Mouse (Mus musculus) liver, embryonic 16.5 days (tissue): Measurements from ENCODE around the gene Tuba1c. TPM values are rescaled to one million over a fixed set of nuclear protein-coding genes. Genes with fewer than 3 reads are reported as not detected.

Source experiments
- ATAC-seq: fragments of 200-750 bp; cut with Nextera tagmentation; 2 replicates; pipeline ENCODE4 v1.8.0; 2017; ENCODE audit warnings: low read depth, mild to moderate bottlenecking, moderate number of reproducible peaks, moderate library complexity
- H3K27ac ChIP-seq: fragments of 300-500 bp; sonication (generic); 2 replicates; pipeline ENCODE4 v1.5.1; 2014; ENCODE audit warnings: mild to moderate bottlenecking, low read length
- H3K27me3 ChIP-seq: fragments of 300-500 bp; sonication (generic); 2 replicates; pipeline ENCODE4 v1.6.1; 2014; ENCODE audit warnings: low read depth, low read length, mixed read lengths; ENCODE audit not compliant: control insufficient read depth, insufficient read depth
- H3K36me3 ChIP-seq: fragments of 300-500 bp; sonication (generic); 2 replicates; pipeline ENCODE4 v1.6.1; 2014; ENCODE audit warnings: mild to moderate bottlenecking; ENCODE audit not compliant: control insufficient read depth, insufficient read depth
- H3K4me1 ChIP-seq: fragments of 300-500 bp; sonication (generic); 2 replicates; pipeline ENCODE4 v1.6.1; 2014; ENCODE audit warnings: low read depth, low read length, mixed read lengths; ENCODE audit not compliant: control insufficient read depth
- H3K4me2 ChIP-seq: fragments of 300-500 bp; sonication (generic); 2 replicates; pipeline ENCODE4 v1.6.1; 2014; ENCODE audit warnings: low read depth, low read length, mixed read lengths
- H3K4me3 ChIP-seq: fragments of 300-500 bp; sonication (generic); 2 replicates; pipeline ENCODE4 v1.5.1; 2014; ENCODE audit warnings: low read depth, mild to moderate bottlenecking, low read length
- H3K9ac ChIP-seq: fragments of 300-500 bp; sonication (generic); 2 replicates; pipeline ENCODE4 v1.6.1; 2014; ENCODE audit warnings: low read depth, low read length
- H3K9me3 ChIP-seq: fragments of 300-500 bp; sonication (generic); replicated peaks from 2 replicates; pipeline ENCODE4 v1.6.1; 2016; ENCODE audit warnings: low read length; ENCODE audit not compliant: control insufficient read depth
- WGBS: fragments of 180-500 bp; shearing (Covaris S2); extraction: QIAGEN DNeasy Blood & Tissue Kit; methylation state at CpG from one replicate; pipeline ENCODE4 v1.1.7; 2014; ENCODE audit not compliant: insufficient replicate concordance; 5-methylcytosine and 5-hydroxymethylcytosine counted together
- polyA plus RNA-seq: library from polyadenylated mRNA; unstranded; fragments of >200 nt; fragmentation: Nextera tagmentation; extraction: Ambion mirVana; gene quantifications from 2 replicates; pipeline ENCODE4 v1.2.1, GENCODE M21; 2015

The Tuba1c gene
- polyA plus RNA-seq, result 251 and 260 TPM in 2 replicates

- Histone ChIP-seq H3K36me3 (peaks cover 16% of the 10 kb centered on the region), H3K9me3 (no peaks in the 10 kb centered on the region), H3K9ac (peak within 1 kb of the TSS; percentile 90), H3K27ac (peak within 1 kb of the TSS; percentile 96), H3K27me3 (no peaks in the 10 kb centered on the region), H3K4me3 (peak within 1 kb of the TSS; percentile 76), H3K4me1 (peaks cover 34% of the 10 kb centered on the region), H3K4me2 (peak within 1 kb of the TSS; percentile 79)
- peak; percentile 90 for ATAC-seq
- WGBS, result under 1% methylated on average over 51 of the region's 52 CpGs
These were observed at the start of gene Tuba1c for GRCm38 (mm10) chr15:99029619-99030584. Gene Tuba1c (plus strand): TSS chr15:99029891.

DNA sequence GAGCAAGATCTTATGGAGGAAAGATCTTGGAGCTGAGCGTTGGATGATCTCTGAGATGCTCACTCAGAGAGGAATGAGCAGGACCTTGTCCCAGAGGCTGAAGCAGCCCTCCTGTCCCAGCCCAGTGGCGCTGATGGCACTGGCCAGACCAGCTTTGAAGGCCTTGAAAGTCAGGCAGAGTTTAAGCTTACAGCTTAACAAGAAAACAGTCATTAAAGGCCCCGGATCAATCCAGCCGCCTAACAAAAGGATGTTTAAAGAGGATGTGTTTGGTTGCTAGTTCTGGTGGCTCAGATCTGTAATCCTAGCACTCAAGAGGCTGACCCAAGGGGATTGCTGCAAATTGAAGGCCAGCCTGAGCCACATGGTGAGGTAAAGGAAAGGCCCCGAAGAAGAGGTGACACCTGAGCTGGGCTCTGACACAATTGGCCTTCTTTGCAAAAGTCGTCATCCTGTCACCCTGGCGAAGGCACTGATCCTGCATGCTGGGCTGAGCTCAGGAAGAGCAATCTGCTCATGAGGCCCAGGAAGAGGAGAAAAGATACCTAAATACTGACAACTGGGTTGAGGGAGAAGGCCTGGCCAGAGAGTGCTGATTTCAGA, 49.6 kb upstream of the Tuba1c start:
- Histone ChIP-seq H3K4me3 (no peak overlapping the region), H3K9ac (no peak overlapping the region), H3K9me3 (no peaks in the 10 kb centered on the region), H3K4me2 (no peak overlapping the region), H3K4me1 (peaks cover 5% of the 10 kb centered on the region), H3K27me3 (no peaks in the 10 kb centered on the region), H3K27ac (no peak overlapping the region), H3K36me3 (no peaks in the 10 kb centered on the region)
- ATAC-seq, result no peak
- whole genome bisulfite sequencing, result 63% methylated on average over 7 of the region's 7 CpGs

DNA sequence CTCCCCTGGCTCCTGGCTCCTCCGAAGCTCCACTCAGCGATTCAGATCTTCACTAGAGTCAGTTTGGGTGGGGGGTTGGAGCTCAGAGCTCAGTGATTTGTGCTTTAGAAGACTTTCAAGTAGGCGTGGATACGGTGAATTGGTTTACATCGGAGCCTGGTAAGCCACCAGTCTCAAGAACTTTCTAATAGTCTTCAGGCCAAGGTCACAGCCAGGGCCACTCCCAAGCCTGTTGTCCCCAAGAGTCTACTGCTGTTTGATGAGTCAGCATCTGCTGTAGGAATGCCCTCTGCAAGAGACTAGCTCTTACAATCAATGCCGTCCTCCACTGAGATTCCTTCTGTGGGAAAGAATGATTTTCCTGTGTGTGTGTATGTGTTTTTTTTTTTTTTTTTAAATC, 47.6 kb upstream of the Tuba1c start:
- H3K4me1 ChIP-seq, result peaks cover 9% of the 10 kb centered on the region
- WGBS, result 74% methylated on average over 6 of the region's 6 CpGs
- H3K9me3 ChIP-seq, result no peaks in the 10 kb centered on the region
- H3K27ac ChIP-seq, result no peak overlapping the region
- no peak overlapping the region for H3K4me2 ChIP-seq
- no peaks in the 10 kb centered on the region for H3K36me3 ChIP-seq
- no peaks in the 10 kb centered on the region for H3K27me3 ChIP-seq
- no peak overlapping the region for H3K4me3 ChIP-seq
- no peak for ATAC-seq
- H3K9ac ChIP-seq, result no peak overlapping the region

- Histone ChIP-seq H3K4me2 (no peak overlapping the region), H3K9ac (no peak overlapping the region)
- no peak for ATAC-seq
These were observed 46.1 kb upstream of the Tuba1c start for GRCm38 (mm10) chr15:98983431-98984081.

GRCm38 (mm10) chr15:98984681-98985080, 45.0 kb upstream of the Tuba1c start:
- no peaks in the 10 kb centered on the region for H3K9me3 ChIP-seq
- peak overlapping the region; percentile 73; the same call in 1 of the 2 replicates for H3K9ac ChIP-seq
- H3K4me1 ChIP-seq, result peaks cover 9% of the 10 kb centered on the region
- H3K4me3 ChIP-seq, result peak overlapping the region; percentile 67
- 39% methylated on average over 6 of the region's 6 CpGs for WGBS
- no peaks in the 10 kb centered on the region for H3K27me3 ChIP-seq
- H3K36me3 ChIP-seq, result no peaks in the 10 kb centered on the region
- peak overlapping the region; percentile 87; the same call in 1 of the 2 replicates for H3K27ac ChIP-seq
- peak overlapping the region; percentile 79 for H3K4me2 ChIP-seq
- no peak for ATAC-seq

More at GRCm38 (mm10) chr15:98983431-98984081, 46.1 kb upstream of the Tuba1c start:
- no peak overlapping the region for H3K4me3 ChIP-seq
- H3K9me3 ChIP-seq, result no peaks in the 10 kb centered on the region
- H3K4me1 ChIP-seq, result peaks cover 9% of the 10 kb centered on the region
- WGBS, result 53% methylated on average over 16 of the region's 16 CpGs
- H3K27me3 ChIP-seq, result no peaks in the 10 kb centered on the region
- no peak overlapping the region for H3K27ac ChIP-seq
- no peaks in the 10 kb centered on the region for H3K36me3 ChIP-seq

- no peaks in the 10 kb centered on the region for H3K36me3 ChIP-seq
- peak overlapping the region; percentile 79 for H3K4me2 ChIP-seq
- H3K27me3 ChIP-seq, result no peaks in the 10 kb centered on the region
- peaks cover 9% of the 10 kb centered on the region for H3K4me1 ChIP-seq
- peak overlapping the region; percentile 67 for H3K4me3 ChIP-seq
- H3K9ac ChIP-seq, result peak overlapping the region; percentile 73
- WGBS, result under 1% methylated on average over 29 of the region's 29 CpGs
- peak overlapping the region; percentile 87 for H3K27ac ChIP-seq
- no peaks in the 10 kb centered on the region for H3K9me3 ChIP-seq
- ATAC-seq, result peak; percentile 82
These were observed 44.3 kb upstream of the Tuba1c start for GRCm38 (mm10) chr15:98985240-98985981.

- H3K9ac ChIP-seq, result peak overlapping the region; percentile 73
- no peak for ATAC-seq
- peaks cover 9% of the 10 kb centered on the region for H3K4me1 ChIP-seq
- no peaks in the 10 kb centered on the region for H3K36me3 ChIP-seq
- H3K9me3 ChIP-seq, result no peaks in the 10 kb centered on the region
- H3K27ac ChIP-seq, result peak overlapping the region; percentile 87
- no peaks in the 10 kb centered on the region for H3K27me3 ChIP-seq
- 44% methylated on average over 12 of the region's 12 CpGs for WGBS
- H3K4me3 ChIP-seq, result peak overlapping the region; percentile 67
- H3K4me2 ChIP-seq, result peak overlapping the region; percentile 79
These were observed 43.5 kb upstream of the Tuba1c start for GRCm38 (mm10) chr15:98985982-98986715.
